Mouse (Mus musculus): ENCODE measurements around the gene Zfp423. TPM values are rescaled to one million over a fixed set of nuclear protein-coding genes. Genes with fewer than 3 reads are reported as not detected.

Gene Zfp423
- polyA plus RNA-seq, 1 experiment from 2014 or later: 0.98 TPM

DNA sequence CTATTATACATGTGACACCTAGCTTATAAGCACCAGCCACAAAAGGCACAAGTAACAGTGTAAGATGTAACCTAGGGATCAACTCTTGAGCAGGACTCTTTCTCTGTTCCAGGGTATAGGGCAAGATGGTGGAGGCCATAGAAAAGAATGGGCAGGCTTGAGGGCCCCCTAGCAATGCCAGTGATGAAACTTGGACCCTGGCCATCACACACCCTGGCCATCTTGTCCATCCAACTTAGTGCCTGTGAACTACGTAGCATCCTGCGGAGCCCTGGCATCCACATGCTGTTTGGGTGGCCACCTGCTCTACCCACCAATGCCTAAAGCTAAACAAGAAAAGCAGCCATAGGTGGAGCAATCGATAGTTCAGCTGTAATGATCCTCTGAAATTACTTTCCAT lies 254.6 kb downstream of the Zfp423 start:
- DNase-seq (ENCODE audit: low spot score): no peak

GRCm38 (mm10) chr8:87702790-87703311 lies 256.5 kb downstream of the Zfp423 start:
- DNase-seq (ENCODE audit: low spot score): no peak

- DNase-seq (ENCODE audit: low spot score): no peak
Measured at GRCm38 (mm10) chr8:87702051-87702521, 257.3 kb downstream of the Zfp423 start.

DNA sequence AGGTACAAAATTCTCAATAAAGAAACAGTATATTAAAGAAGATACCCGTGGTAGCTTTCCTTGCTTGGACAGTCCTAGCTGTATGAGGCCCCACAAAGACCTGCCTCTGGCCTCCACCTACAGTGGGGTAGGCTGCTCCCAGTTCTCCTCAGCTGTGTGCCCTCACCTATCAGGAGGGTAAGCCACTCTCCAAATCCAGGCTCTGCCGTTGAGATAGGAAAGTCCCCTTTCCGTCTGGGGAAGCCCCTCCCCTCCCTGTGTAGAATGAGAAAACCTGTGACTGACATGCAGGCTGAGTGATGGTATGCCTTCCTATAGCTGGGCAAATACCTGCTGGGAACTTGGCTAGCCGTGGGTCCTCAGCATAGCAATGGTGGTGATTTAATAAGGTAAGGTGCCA lies 257.8 kb downstream of the Zfp423 start:
- DNase-seq (ENCODE audit: low spot score): no peak

- DNase-seq (ENCODE audit: low spot score): peak; percentile 33
Measured at GRCm38 (mm10) chr8:87700321-87700720, 259.1 kb downstream of the Zfp423 start.

GRCm38 (mm10) chr8:87697127-87697526 lies 262.3 kb downstream of the Zfp423 start:
- DNase-seq (ENCODE audit: low spot score): no peak

- no peak for DNase-seq (ENCODE audit: low spot score)
Measured at GRCm38 (mm10) chr8:87693741-87694140, 265.7 kb downstream of the Zfp423 start.

DNA sequence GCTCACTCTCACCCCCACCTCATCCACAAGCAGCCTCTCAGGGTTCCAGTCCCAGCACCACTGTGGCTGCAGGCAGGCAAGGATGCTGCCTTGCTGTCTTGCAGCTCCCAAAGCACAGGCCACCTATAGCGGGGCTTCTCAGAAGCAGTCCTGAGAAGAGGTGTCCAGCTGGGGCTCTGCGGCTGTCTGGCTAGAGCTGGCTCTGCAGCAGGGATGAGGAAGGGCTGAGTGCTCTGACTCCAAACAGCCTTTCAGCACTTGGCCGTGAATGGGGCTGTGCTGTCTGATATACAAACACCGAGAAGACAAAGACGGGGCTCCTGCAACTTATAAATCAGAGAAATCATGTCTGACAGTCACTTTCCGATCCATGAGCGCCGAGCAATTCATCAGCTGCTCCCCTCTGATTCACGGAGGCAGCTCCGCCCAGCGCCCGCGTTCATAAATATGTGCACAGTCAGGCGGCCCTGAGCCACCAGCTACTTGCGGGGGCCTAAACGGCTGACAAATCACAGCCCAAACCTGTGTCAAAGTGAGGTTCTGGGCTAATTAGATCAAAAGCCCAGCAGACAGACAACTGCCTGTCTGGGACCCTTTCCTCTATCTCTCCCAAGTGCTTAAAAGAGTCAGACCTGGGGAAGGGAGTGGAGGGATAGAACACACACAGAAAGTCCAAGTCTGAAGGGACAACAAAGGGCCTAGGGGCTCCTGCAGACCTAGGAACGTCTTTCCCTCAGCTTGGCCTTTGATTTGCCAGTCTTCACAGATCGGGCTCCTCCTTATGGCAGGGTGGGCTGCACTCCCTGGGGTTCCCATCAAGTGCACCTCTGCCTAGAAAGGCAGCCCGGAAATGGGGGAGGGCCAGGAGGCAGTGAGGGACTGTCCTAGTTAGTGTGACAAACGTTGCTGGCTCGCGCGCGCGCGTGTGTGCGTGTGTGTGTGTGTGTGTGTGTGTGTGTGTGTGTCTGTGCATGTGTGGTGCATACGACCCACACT lies 269.0 kb downstream of the Zfp423 start:
- peak; percentile 33 for DNase-seq (ENCODE audit: low spot score)

DNA sequence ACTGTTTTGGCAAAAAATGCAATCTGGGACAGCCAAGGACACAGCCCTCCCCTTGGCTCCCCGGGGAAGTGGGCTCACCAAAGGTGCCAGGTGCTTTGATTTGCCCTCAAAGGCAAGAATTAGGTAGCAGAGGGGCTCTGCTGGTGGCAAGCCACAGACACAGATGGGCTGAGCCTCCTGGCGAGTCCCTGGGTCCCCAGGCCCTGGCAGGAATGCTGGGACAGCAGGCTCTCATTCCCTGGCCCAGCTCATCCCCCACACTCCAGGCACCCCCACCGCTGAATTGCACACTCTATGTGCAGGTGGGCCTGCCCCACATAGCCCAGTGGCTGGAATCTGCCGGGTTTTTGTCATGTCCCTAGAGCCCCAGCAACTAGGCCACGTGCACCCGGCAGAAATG lies 270.2 kb downstream of the Zfp423 start:
- no peak for DNase-seq (ENCODE audit: low spot score)

- DNase-seq (ENCODE audit: low spot score): no peak
Measured at GRCm38 (mm10) chr8:87688348-87688747, 271.0 kb downstream of the Zfp423 start.

GRCm38 (mm10) chr8:87686986-87687698 lies 272.3 kb downstream of the Zfp423 start:
- DNase-seq (ENCODE audit: low spot score): no peak

- no peak for DNase-seq (ENCODE audit: low spot score)
Measured at GRCm38 (mm10) chr8:87686026-87686425, 273.4 kb downstream of the Zfp423 start.

- DNase-seq (ENCODE audit: low spot score): no peak
Measured at GRCm38 (mm10) chr8:87685392-87685791, 274.0 kb downstream of the Zfp423 start.

GRCm38 (mm10) chr8:87682066-87682465 lies 277.3 kb downstream of the Zfp423 start:
- no peak for DNase-seq (ENCODE audit: low spot score)

DNA sequence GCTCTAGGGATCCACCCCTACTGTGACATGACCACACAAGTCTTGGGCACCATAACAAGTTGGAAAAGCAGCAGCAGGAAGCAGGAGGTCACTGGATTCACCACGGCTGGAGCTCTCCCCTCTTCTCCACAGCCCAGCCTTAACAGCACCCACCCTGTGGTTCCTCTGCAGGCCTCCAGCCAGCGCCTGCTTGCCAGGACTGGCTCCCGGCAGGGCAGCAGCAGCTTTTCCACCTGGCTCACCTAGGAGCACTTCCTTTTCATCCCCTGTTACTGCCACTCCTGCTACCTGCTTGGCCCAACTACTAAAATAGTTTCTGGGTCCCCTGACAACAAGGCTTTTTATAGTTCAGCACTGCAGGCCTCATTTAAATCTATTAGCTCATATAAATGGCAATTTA lies 279.4 kb downstream of the Zfp423 start:
- no peak for DNase-seq (ENCODE audit: low spot score)

GRCm38 (mm10) chr8:87679431-87680003 lies 279.9 kb downstream of the Zfp423 start:
- no peak for DNase-seq (ENCODE audit: low spot score)

DNA sequence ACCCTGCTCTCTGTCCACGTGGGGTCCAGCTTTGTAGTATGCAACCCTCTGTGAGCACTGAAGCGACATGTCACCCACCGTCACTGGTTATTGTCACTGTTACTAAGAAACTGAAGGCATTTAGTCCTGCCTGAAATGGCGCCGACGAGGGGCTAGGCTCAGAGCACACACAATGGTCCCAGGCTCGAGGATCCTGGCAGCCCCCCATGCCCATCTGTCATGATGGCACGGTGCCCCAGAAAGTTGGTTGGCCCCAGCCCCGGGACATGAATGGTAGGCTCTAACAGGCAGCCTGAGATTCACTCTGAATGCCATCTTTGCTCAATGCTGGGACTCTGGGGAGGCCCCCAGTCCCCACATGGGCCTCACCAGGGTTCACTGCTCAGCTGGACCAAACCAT lies 284.0 kb downstream of the Zfp423 start:
- DNase-seq (ENCODE audit: low spot score): no peak

DNA sequence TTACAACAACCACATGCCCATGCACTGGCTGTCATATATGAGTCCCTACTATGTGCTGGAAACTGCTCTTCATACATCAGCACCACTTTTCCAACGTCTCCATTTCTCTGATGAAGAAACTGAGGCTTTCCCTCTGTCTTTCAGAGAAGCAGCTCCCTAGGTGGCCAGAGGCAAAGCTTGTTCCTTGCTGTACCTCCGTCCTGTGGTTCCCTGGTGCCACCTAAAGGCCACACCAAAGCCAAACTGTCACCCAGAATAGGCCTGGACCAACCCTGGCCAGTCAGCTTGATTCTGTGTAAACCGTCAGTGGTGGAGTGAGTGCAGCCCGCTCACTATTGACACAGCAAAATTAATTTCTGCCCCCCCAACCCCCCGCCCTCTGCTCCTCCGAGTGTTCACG lies 285.2 kb downstream of the Zfp423 start:
- no peak for DNase-seq (ENCODE audit: low spot score)

GRCm38 (mm10) chr8:87672214-87672613 lies 287.2 kb downstream of the Zfp423 start:
- no peak for DNase-seq (ENCODE audit: low spot score)

- DNase-seq (ENCODE audit: low spot score): no peak
Measured at GRCm38 (mm10) chr8:87671209-87671970, 288.0 kb downstream of the Zfp423 start.

DNA sequence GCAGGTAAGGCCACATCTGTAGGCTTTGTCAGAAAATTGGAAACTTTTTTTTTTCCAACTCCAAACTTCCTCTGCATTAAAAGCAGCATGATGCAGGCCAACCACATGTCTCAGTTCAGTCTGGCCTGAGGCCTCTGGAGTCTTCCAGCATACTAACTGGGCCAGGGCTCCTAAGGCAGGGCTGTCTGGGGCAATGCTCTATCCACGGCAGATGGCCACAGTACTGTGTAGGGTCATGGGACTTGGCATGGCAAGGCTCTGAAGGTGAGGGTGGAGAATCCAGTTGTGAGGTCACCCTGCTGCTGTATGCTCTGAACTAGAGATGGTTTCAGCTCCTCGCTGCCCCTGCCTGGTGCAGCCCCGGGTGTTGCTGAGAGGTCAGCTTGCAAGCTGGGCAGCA lies 289.2 kb downstream of the Zfp423 start:
- no peak for DNase-seq (ENCODE audit: low spot score)

All from thymus, postnatal 0 days (tissue).